Mouse (Mus musculus): ENCODE measurements around the gene Trmt1l. TPM values are rescaled to one million over a fixed set of nuclear protein-coding genes. Genes with fewer than 3 reads are reported as not detected.
"Not testable (repeated sequence)": the region's sequence is repeated elsewhere in the genome, so short reads cannot be mapped to it uniquely, and the experiment has no call there.

The Trmt1l gene
- polyA plus RNA-seq, 1 experiment from 2014 or later: 42.1 TPM

- no peak overlapping the region for H3K27ac ChIP-seq (ENCODE audit: low read depth)
- DNase-seq (no peak), ATAC-seq (ENCODE audit: insufficient read depth) (0 out of 2 replicates have a peak, but pooled peaks have one; percentile 31)
- H3K27me3 ChIP-seq (ENCODE audit: insufficient read depth, low read length): no peaks in the 10 kb centered on the region
- H3K36me3 ChIP-seq (ENCODE audit: insufficient read depth): peaks cover 22% of the 10 kb centered on the region
- no peak overlapping the region for H3K4me2 ChIP-seq
- no peak overlapping the region for H3K9ac ChIP-seq
- WGBS: 73% methylated on average over 4 of the region's 4 CpGs
- no peak overlapping the region for H3K4me3 ChIP-seq (ENCODE audit: low read depth, low read length)
- H3K9me3 ChIP-seq (ENCODE audit: low read depth, low read length): no peaks in the 10 kb centered on the region
- TF ChIP-seq CTCF (IDR thresholded peaks at IDR 0.05; ENCODE audit: low read depth): no peak
- H3K4me1 ChIP-seq (ENCODE audit: insufficient read depth): no peaks in the 10 kb centered on the region
Observed at GRCm38 (mm10) chr1:151466571-151466970, 38.2 kb downstream of the Trmt1l start.

- no peak overlapping the region for H3K9ac ChIP-seq
- no peaks in the 10 kb centered on the region for H3K27me3 ChIP-seq (ENCODE audit: insufficient read depth, low read length)
- no peak overlapping the region for H3K4me2 ChIP-seq
- TF ChIP-seq CTCF (IDR thresholded peaks at IDR 0.05; ENCODE audit: low read depth): no peak
- ATAC-seq (ENCODE audit: insufficient read depth) (no peak), DNase-seq (no peak)
- no peak overlapping the region for H3K27ac ChIP-seq (ENCODE audit: low read depth)
- H3K4me1 ChIP-seq (ENCODE audit: insufficient read depth): no peaks in the 10 kb centered on the region
- no peaks in the 10 kb centered on the region for H3K9me3 ChIP-seq (ENCODE audit: low read depth, low read length)
- no peak overlapping the region for H3K4me3 ChIP-seq (ENCODE audit: low read depth, low read length)
- WGBS: 65% methylated on average over 7 of the region's 7 CpGs
- peaks cover 62% of the 10 kb centered on the region for H3K36me3 ChIP-seq (ENCODE audit: insufficient read depth)
Observed at GRCm38 (mm10) chr1:151471429-151471828, 43.1 kb downstream of the Trmt1l start.

DNA sequence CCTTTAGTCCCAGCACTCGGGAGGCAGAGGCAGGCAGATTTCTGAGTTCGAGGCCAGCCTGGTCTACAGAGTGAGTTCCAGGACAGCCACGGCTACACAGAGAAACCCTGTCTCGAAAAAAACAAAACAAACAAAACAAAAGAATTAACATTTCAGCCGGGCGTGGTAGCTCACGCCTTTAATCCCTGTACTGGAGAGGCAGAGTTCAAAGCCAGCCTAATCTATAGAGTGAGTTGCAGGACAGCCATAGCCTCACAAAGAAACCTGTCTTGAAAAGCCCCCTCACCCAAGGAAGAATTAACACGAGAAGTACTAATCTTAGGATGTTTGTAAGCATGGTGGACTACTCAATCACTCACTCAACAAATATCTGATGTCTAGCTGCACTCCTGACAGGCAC is 44.0 kb downstream of the Trmt1l start:
- not testable (repeated sequence) for H3K9ac ChIP-seq; H3K27ac ChIP-seq (ENCODE audit: low read depth); H3K4me2 ChIP-seq; H3K27me3 ChIP-seq (ENCODE audit: insufficient read depth, low read length); H3K4me3 ChIP-seq (ENCODE audit: low read depth, low read length); H3K4me1 ChIP-seq (ENCODE audit: insufficient read depth); ATAC-seq (ENCODE audit: insufficient read depth); DNase-seq; H3K9me3 ChIP-seq (ENCODE audit: low read depth, low read length)
- WGBS: 90% methylated on average over 8 of the region's 8 CpGs
- peaks cover 69% of the 10 kb centered on the region for H3K36me3 ChIP-seq (ENCODE audit: insufficient read depth)

DNA sequence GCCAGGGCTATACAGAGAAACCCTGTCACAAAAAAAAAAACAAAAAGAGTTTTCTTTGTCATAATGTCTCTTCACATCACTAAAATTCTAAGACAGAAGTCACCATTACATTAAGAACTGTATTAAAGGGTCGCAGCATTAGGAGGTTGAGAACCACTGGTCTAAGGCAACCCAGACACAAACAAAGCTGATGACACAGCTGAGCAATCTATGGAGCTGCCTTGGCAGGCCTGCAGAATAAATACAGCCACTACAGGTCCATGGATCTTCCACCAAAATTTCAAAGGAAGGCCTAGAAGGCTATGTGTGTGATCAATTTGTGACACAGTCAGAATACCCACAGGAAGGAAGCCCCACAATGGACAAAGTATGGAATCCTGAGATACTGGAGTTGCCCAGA is 54.2 kb downstream of the Trmt1l start:
- no peak for ATAC-seq (ENCODE audit: insufficient read depth)
- no peaks in the 10 kb centered on the region for H3K27me3 ChIP-seq (ENCODE audit: insufficient read depth, low read length)
- 95% methylated on average over 1 of the region's 1 CpGs for WGBS

DNA sequence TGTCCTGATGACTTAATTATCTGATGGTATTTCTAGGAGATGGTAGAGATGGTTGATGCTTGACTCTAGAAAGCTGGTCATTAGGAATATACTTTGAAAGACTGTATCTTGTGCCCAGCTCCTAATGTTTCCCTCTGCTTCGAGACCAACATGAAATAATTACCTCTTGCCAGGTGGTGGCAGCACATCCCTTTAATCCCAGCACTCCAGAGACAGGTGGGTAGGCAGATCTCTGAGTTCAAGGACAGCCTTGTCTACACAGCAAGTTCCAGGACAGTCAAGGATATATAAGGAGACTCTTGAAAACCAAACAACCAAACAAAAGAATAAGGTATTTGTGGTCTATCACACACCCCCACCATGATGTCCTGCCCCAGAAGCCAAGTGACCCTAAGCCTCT is 55.2 kb downstream of the Trmt1l start:
- Histone ChIP-seq H3K4me2 (no peak overlapping the region), H3K27me3 (ENCODE audit: insufficient read depth, low read length) (no peaks in the 10 kb centered on the region), H3K9ac (no peak overlapping the region), H3K4me1 (ENCODE audit: insufficient read depth) (no peaks in the 10 kb centered on the region), H3K4me3 (ENCODE audit: low read depth, low read length) (no peak overlapping the region), H3K9me3 (ENCODE audit: low read depth, low read length) (no peaks in the 10 kb centered on the region), H3K27ac (ENCODE audit: low read depth) (no peak overlapping the region), H3K36me3 (ENCODE audit: insufficient read depth) (peaks cover 19% of the 10 kb centered on the region)
- TF ChIP-seq CTCF (IDR thresholded peaks at IDR 0.05; ENCODE audit: low read depth): peak; percentile 39
- ATAC-seq (ENCODE audit: insufficient read depth): no peak
- DNase-seq: no peak
- WGBS: 67% methylated on average over 1 of the region's 1 CpGs

More for the DNA sequence above, 54.2 kb downstream of the Trmt1l start:
- TF ChIP-seq CTCF (IDR thresholded peaks at IDR 0.05; ENCODE audit: low read depth): no peak
- peaks cover 19% of the 10 kb centered on the region for H3K36me3 ChIP-seq (ENCODE audit: insufficient read depth)
- no peak overlapping the region for H3K27ac ChIP-seq (ENCODE audit: low read depth)
- no peak for DNase-seq
- no peak overlapping the region for H3K4me2 ChIP-seq
- H3K4me1 ChIP-seq (ENCODE audit: insufficient read depth): no peaks in the 10 kb centered on the region
- no peak overlapping the region for H3K9ac ChIP-seq
- no peaks in the 10 kb centered on the region for H3K9me3 ChIP-seq (ENCODE audit: low read depth, low read length)
- H3K4me3 ChIP-seq (ENCODE audit: low read depth, low read length): no peak overlapping the region

DNA sequence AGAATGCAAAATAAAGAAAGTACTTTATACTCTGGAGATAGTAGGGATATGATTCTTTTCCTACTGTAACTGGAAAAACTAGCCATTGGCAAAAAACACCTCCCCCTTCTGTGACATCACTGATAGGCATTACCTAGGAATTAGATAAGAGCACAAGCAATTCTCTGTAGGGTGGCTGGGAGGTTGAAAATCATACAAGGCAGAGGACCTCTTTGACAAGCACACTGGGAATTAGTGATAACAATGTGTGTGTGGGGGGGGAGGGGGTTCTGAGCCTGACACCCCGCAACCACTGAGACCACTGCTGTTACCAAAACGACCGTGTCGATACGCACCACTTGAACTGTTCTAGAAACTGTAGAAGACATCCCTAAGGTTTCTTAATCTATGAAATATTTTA is 56.4 kb downstream of the Trmt1l start:
- no peaks in the 10 kb centered on the region for H3K9me3 ChIP-seq (ENCODE audit: low read depth, low read length)
- DNase-seq: no peak
- no peak overlapping the region for H3K4me2 ChIP-seq
- WGBS: 86% methylated on average over 5 of the region's 5 CpGs
- no peaks in the 10 kb centered on the region; the same call in 1 of the 2 replicates for H3K4me1 ChIP-seq (ENCODE audit: insufficient read depth)
- peaks cover 19% of the 10 kb centered on the region for H3K36me3 ChIP-seq (ENCODE audit: insufficient read depth)
- TF ChIP-seq CTCF (IDR thresholded peaks at IDR 0.05; ENCODE audit: low read depth): no peak
- H3K4me3 ChIP-seq (ENCODE audit: low read depth, low read length): no peak overlapping the region
- no peak overlapping the region for H3K9ac ChIP-seq
- no peak overlapping the region for H3K27ac ChIP-seq (ENCODE audit: low read depth)
- no peak for ATAC-seq (ENCODE audit: insufficient read depth)
- H3K27me3 ChIP-seq (ENCODE audit: insufficient read depth, low read length): no peaks in the 10 kb centered on the region

DNA sequence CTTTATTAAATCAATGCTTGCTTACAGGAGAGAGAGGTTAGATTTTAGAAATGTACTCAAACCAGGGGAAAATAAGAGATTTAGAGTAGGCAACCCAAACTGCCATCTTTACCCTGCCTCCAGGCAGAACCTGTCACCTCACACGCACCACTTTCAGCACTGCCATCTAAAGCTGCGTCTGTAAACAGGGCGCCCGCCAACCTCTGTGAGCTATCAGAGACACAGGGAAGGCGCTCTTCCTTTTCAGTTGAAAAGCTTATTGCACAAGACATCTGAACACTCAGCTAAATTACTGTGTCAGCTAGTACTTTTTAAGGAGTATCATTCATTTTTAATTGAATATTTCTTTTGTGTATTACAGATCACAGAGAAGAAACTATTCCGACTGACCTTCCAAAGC is 61.5 kb downstream of the Trmt1l start:
- Histone ChIP-seq H3K27ac (ENCODE audit: low read depth) (no peak overlapping the region), H3K27me3 (ENCODE audit: insufficient read depth, low read length) (no peaks in the 10 kb centered on the region), H3K9me3 (ENCODE audit: low read depth, low read length) (no peaks in the 10 kb centered on the region), H3K4me3 (ENCODE audit: low read depth, low read length) (no peak overlapping the region), H3K4me2 (no peak overlapping the region), H3K9ac (no peak overlapping the region), H3K36me3 (ENCODE audit: insufficient read depth) (no peaks in the 10 kb centered on the region), H3K4me1 (ENCODE audit: insufficient read depth) (peaks cover 6% of the 10 kb centered on the region; the same call in 1 of the 2 replicates)
- TF ChIP-seq CTCF (IDR thresholded peaks at IDR 0.05; ENCODE audit: low read depth): no peak
- DNase-seq: peak; percentile 58
- ATAC-seq (ENCODE audit: insufficient read depth): no peak
- WGBS: 50% methylated on average over 6 of the region's 6 CpGs

DNA sequence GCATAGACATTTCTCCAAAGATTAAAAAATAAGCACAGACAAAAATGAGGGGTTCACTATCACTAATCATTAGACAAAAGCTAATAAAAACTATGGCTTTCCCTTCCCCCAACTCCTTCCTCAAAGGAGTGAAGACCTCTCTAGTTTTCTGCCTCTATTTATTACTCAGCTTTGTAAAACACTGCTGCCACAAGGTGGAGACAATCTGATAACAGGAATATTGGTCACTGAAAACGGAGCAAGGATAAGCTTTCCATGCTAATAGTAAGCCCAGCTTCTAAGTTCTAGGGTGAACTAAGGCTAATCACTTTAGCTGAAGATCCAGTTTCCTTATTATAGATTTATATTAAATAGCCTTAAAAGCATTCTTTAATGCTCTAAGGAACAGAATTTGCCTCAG is 64.1 kb downstream of the Trmt1l start:
- peak; percentile 37 for TF ChIP-seq CTCF (IDR thresholded peaks at IDR 0.05; ENCODE audit: low read depth)
- no peak overlapping the region for H3K4me2 ChIP-seq
- H3K27me3 ChIP-seq (ENCODE audit: insufficient read depth, low read length): no peaks in the 10 kb centered on the region
- no peaks in the 10 kb centered on the region for H3K36me3 ChIP-seq (ENCODE audit: insufficient read depth)
- no peak overlapping the region for H3K27ac ChIP-seq (ENCODE audit: low read depth)
- H3K4me1 ChIP-seq (ENCODE audit: insufficient read depth): peaks cover 8% of the 10 kb centered on the region; the same call in 1 of the 2 replicates
- DNase-seq (peak; percentile 41), ATAC-seq (ENCODE audit: insufficient read depth) (no peak)
- H3K4me3 ChIP-seq (ENCODE audit: low read depth, low read length): no peak overlapping the region
- no peak overlapping the region for H3K9ac ChIP-seq
- WGBS: 42% methylated on average over 1 of the region's 1 CpGs
- H3K9me3 ChIP-seq (ENCODE audit: low read depth, low read length): no peaks in the 10 kb centered on the region

Measured in lung, embryonic 14.5 days (tissue).